Mouse (Mus musculus): ENCODE data around the gene Slc25a22. TPM values are rescaled to one million over a fixed set of nuclear protein-coding genes. Genes with fewer than 3 reads are reported as not detected.
A peak's percentile ranks its signal among the peaks of the same experiment; 100 is the strongest.

Gene Slc25a22
- polyA plus RNA-seq, 1 experiment from 2014 or later: 17.2 TPM

- WGBS: 22% methylated on average over 5 of the region's 5 CpGs
- ATAC-seq (ENCODE audit: low FRiP score, low TSS enrichment): no peak
- H3K4me1 ChIP-seq (replicated peaks; ENCODE audit: control insufficient read depth, insufficient read depth): peaks cover 12% of the 10 kb centered on the region
These were observed 24.7 kb upstream of the Slc25a22 start for GRCm38 (mm10) chr7:141462333-141462821.

GRCm38 (mm10) chr7:141461521-141462332 is 24.0 kb upstream of the Slc25a22 start:
- TF ChIP-seq CTCF (IDR thresholded peaks at IDR 0.05; ENCODE audit: low read depth) (peak; percentile 47), EP300 (optimal IDR thresholded peaks at IDR 0.05) (no peak)
- WGBS: 3% methylated on average over 56 of the region's 59 CpGs
- peak overlapping the region; percentile 64 for H3K9ac ChIP-seq (ENCODE audit: low read length)
- peak; percentile 71 for DNase-seq (ENCODE audit: low spot score)
- peaks cover 3% of the 10 kb centered on the region; the same call in 1 of the 2 replicates for H3K36me3 ChIP-seq (ENCODE audit: control insufficient read depth, insufficient read depth, low read length)
- H3K4me1 ChIP-seq (replicated peaks; ENCODE audit: control insufficient read depth, insufficient read depth): peaks cover 12% of the 10 kb centered on the region
- H3K4me2 ChIP-seq (replicated peaks; ENCODE audit: low read depth): peak overlapping the region; percentile 72
- no peaks in the 10 kb centered on the region for H3K9me3 ChIP-seq (ENCODE audit: control insufficient read depth, low read length)
- H3K27me3 ChIP-seq (ENCODE audit: control insufficient read depth, insufficient read depth, low read length): 0 out of 2 replicates have a peak, but pooled peaks cover 2% of the 10 kb centered on the region
- H3K27ac ChIP-seq (replicated peaks): peak overlapping the region; percentile 70; the same call in 1 of the 2 replicates
- 0 out of 2 replicates have a peak, but pooled peaks have one; percentile 0 for ATAC-seq (ENCODE audit: low FRiP score, low TSS enrichment)
- peak overlapping the region; percentile 48 for H3K4me3 ChIP-seq (ENCODE audit: low read depth, low read length)

More at GRCm38 (mm10) chr7:141462333-141462821, 24.7 kb upstream of the Slc25a22 start:
- Histone ChIP-seq H3K4me2 (replicated peaks; ENCODE audit: low read depth) (peak overlapping the region; percentile 72), H3K9me3 (ENCODE audit: control insufficient read depth, low read length) (no peaks in the 10 kb centered on the region), H3K27me3 (ENCODE audit: control insufficient read depth, insufficient read depth, low read length) (0 out of 2 replicates have a peak, but pooled peaks cover 2% of the 10 kb centered on the region), H3K4me3 (ENCODE audit: low read depth, low read length) (peak overlapping the region; percentile 48), H3K27ac (replicated peaks) (peak overlapping the region; percentile 70; the same call in 1 of the 2 replicates), H3K9ac (ENCODE audit: low read length) (peak overlapping the region; percentile 64), H3K36me3 (ENCODE audit: control insufficient read depth, insufficient read depth, low read length) (peaks cover 3% of the 10 kb centered on the region; the same call in 1 of the 2 replicates)
- peak; percentile 66 for DNase-seq (ENCODE audit: low spot score)
- TF ChIP-seq CTCF (IDR thresholded peaks at IDR 0.05; ENCODE audit: low read depth) (no peak), EP300 (optimal IDR thresholded peaks at IDR 0.05) (no peak)

- no peak for TF ChIP-seq EP300 (optimal IDR thresholded peaks at IDR 0.05)
- no peak for TF ChIP-seq CTCF (IDR thresholded peaks at IDR 0.05; ENCODE audit: low read depth)
- Histone ChIP-seq H3K4me1 (replicated peaks; ENCODE audit: control insufficient read depth, insufficient read depth) (peaks cover 15% of the 10 kb centered on the region), H3K27ac (replicated peaks) (peak within 1 kb of the TSS; percentile 70)
These were observed 22.9 kb upstream of the Slc25a22 start, which contains the start of gene Cracr2b for GRCm38 (mm10) chr7:141460391-141461113. Gene Cracr2b (plus strand): TSS chr7:141461094.

DNA sequence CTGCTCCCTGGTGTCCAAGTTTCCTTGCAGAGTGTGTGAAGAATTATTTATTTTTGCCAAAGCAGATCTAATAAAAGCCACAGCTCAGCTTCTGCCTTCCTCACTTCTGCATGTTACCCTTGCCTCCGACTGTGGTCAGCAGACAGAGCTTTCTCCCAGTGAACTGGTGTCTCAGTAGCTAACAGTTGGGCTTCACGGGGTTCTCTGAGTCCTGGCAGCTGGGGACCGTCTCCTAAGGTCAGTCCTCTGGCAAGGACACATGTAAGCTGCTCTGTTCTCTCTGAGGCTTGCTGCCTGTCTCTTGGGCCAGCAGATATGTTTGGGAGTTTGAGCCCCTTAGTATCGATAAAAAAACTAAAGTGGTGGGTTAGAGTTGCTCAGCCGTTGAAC is 22.3 kb upstream of the Slc25a22 start:
- Histone ChIP-seq H3K4me1 (replicated peaks; ENCODE audit: control insufficient read depth, insufficient read depth) (peaks cover 13% of the 10 kb centered on the region), H3K9ac (ENCODE audit: low read length) (no peak overlapping the region), H3K4me2 (replicated peaks; ENCODE audit: low read depth) (no peak overlapping the region), H3K36me3 (ENCODE audit: control insufficient read depth, insufficient read depth, low read length) (peaks cover 3% of the 10 kb centered on the region; the same call in 1 of the 2 replicates), H3K9me3 (ENCODE audit: control insufficient read depth, low read length) (no peaks in the 10 kb centered on the region), H3K27ac (replicated peaks) (no peak overlapping the region; the same call in 1 of the 2 replicates), H3K27me3 (ENCODE audit: control insufficient read depth, insufficient read depth, low read length) (0 out of 2 replicates have a peak, but pooled peaks cover 2% of the 10 kb centered on the region), H3K4me3 (ENCODE audit: low read depth, low read length) (no peak overlapping the region)
- DNase-seq (ENCODE audit: low spot score) (no peak), ATAC-seq (ENCODE audit: low FRiP score, low TSS enrichment) (no peak)
- TF ChIP-seq CTCF (IDR thresholded peaks at IDR 0.05; ENCODE audit: low read depth) (no peak), EP300 (optimal IDR thresholded peaks at IDR 0.05) (no peak)
- 39% methylated on average over 5 of the region's 5 CpGs for WGBS

More at GRCm38 (mm10) chr7:141460391-141461113, 22.9 kb upstream of the Slc25a22 start, which contains the start of gene Cracr2b:
- Histone ChIP-seq H3K4me3 (ENCODE audit: low read depth, low read length) (peak within 1 kb of the TSS; percentile 48), H3K36me3 (ENCODE audit: control insufficient read depth, insufficient read depth, low read length) (peaks cover 3% of the 10 kb centered on the region; the same call in 1 of the 2 replicates), H3K9me3 (ENCODE audit: control insufficient read depth, low read length) (no peaks in the 10 kb centered on the region), H3K4me2 (replicated peaks; ENCODE audit: low read depth) (peak within 1 kb of the TSS; percentile 72), H3K9ac (ENCODE audit: low read length) (peak within 1 kb of the TSS; percentile 64), H3K27me3 (ENCODE audit: control insufficient read depth, insufficient read depth, low read length) (0 out of 2 replicates have a peak, but pooled peaks cover 2% of the 10 kb centered on the region)
- DNase-seq (ENCODE audit: low spot score): peak; percentile 66
- no peak for ATAC-seq (ENCODE audit: low FRiP score, low TSS enrichment)
- WGBS: 44% methylated on average over 15 of the region's 15 CpGs

GRCm38 (mm10) chr7:141459301-141459711 is 21.6 kb upstream of the Slc25a22 start:
- ATAC-seq (ENCODE audit: low FRiP score, low TSS enrichment) (no peak), DNase-seq (ENCODE audit: low spot score) (no peak)
- Histone ChIP-seq H3K27me3 (ENCODE audit: control insufficient read depth, insufficient read depth, low read length) (no peaks in the 10 kb centered on the region), H3K36me3 (ENCODE audit: control insufficient read depth, insufficient read depth, low read length) (peaks cover 3% of the 10 kb centered on the region; the same call in 1 of the 2 replicates), H3K4me1 (replicated peaks; ENCODE audit: control insufficient read depth, insufficient read depth) (peaks cover 10% of the 10 kb centered on the region), H3K9me3 (ENCODE audit: control insufficient read depth, low read length) (no peaks in the 10 kb centered on the region), H3K4me3 (ENCODE audit: low read depth, low read length) (no peak overlapping the region), H3K4me2 (replicated peaks; ENCODE audit: low read depth) (no peak overlapping the region), H3K27ac (replicated peaks) (no peak overlapping the region), H3K9ac (ENCODE audit: low read length) (no peak overlapping the region)
- 87% methylated on average over 17 of the region's 17 CpGs for WGBS
- TF ChIP-seq EP300 (optimal IDR thresholded peaks at IDR 0.05) (no peak), CTCF (IDR thresholded peaks at IDR 0.05; ENCODE audit: low read depth) (no peak)

Measured in stomach, postnatal 0 days (tissue).